Mouse (Mus musculus): Measurements from ENCODE around the gene Ctnna3.

Ctnna3 gene

DNA sequence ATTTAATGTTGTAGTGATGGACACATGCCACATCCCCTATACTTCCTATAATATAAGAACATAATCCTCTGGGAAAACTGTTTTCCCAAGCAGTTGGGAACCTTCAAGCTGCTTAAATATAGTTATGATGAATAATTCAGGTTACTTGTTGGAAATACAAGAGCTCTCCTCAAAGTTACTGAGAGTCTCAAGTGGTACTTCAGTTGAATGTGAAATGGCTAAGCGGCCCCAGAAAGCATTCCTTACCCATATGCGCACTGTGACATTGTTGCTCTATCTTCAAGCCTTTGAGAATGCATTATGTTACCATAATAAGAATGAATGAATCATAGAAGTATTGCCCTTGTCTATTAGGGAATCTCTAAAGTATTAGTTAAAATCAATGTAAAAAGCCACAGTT is 542.4 kb downstream of the Ctnna3 start:
- 79% methylated on average over 2 of the region's 2 CpGs for whole genome bisulfite sequencing

DNA sequence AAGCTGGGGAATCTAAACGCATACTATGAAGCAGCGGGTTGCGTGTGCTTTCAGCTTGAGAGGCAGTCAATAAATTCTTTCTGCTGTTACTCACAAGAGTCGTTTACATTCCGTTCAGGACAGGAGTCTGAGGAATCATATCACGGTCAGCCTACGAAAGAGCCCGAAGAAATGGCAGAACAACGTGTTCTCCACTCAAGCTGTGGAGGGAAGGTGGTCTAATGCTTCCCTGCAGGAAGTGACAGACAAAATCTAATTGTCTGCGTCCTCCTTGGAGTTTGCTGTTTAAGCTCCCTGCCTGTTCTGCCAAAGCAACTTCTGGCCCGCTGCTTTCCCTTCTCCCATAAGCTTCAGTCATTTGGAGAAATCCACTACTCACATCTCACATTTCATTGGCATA is 548.2 kb downstream of the Ctnna3 start:
- WGBS, result 29% methylated on average over 11 of the region's 11 CpGs

DNA sequence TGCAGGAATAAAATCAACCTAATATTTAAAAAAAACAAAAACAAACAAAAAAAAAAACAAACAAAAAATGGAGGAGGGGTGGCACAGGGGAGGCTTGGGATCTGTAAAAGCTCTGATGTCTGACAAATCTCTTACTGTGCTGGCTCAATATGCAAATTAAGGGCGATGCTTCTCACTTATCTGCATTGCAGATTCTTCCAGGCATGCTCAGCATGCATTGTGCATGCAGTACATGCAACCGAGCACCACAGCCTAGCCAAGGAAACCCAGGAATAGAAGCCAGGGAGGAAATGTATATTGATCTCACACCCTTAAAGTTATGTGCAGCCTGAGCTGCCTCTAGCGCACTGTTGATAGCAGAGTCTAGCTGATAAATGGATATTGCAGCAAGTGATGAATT is 548.6 kb downstream of the Ctnna3 start:
- WGBS, result 28% methylated on average over 3 of the region's 3 CpGs

DNA sequence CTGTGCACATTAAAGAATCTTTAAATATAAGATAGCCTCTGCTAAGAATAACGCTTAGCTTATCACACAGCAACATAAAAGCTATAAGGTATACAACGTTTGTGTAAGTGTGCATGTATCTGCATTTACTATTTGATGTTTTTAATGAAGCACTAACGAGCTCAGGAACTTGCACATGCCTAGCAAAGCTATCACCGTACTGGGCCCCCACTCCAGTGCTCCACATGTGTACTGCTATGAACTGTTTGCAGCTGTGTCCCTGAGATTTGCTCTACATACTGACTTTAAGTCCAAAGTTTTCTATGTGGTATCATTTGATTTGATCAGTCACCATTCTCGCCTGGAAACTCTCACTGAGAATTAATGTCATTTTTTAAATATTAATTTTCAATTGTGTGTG is 549.1 kb downstream of the Ctnna3 start:
- 66% methylated on average over 5 of the region's 5 CpGs for WGBS

DNA sequence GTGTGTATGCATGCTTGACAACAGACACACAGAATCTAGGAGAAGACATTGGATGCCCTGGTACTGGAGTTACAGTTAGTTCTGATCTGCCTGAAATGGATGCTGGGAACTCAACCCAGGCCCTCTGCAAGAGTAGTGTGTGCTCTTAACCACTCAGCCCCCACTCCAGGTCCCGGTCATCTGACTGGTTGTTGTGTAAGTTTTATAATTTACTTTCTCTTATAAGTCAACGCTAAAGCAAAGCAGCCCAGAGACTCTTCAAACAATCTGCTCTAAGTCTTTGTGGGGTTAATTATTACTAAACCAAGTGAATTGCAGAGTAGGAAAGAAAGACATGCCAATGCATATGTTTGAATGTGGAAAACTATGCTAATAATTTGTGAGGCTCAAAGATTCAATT is 549.5 kb downstream of the Ctnna3 start:
- 93% methylated on average over 2 of the region's 2 CpGs for WGBS

DNA sequence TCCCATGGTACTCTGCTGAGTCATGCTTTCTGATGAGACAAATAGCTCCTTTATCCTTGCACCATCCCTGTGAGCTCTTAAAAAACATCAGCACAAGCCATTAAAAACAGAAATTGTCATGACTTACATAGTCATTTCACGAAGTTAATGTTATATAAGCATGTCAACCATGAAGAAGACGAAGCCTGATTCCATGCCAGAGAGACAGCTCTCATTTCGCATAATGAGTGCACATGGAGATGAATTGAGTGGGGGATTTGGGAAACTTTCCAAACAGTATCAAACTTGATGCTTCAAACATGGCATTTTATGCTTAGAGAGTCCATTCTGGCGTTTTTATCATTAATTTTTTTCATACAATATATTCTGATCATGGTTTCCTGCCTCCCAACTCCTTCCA is 555.7 kb downstream of the Ctnna3 start:
- WGBS, result 36% methylated on average over 4 of the region's 4 CpGs

DNA sequence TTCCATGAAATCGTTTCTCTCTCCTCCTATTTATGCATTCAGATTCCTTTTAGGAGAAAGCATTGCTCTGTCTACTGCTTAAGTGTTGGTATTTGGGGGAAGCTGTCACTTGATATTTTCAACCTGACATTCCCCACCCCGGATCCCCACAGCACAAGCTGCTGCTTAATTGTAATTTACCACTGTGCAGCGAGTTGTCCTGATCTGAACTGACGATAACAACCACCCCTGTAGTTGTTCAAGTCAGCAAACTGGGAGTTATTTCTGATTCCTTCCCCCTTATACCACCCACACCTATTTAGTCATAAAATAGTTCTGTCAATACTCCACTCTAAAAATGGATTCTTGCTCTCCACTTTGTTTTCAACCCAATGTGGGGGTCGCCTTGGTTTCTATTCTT is 564.4 kb downstream of the Ctnna3 start:
- WGBS, result 55% methylated on average over 5 of the region's 5 CpGs

DNA sequence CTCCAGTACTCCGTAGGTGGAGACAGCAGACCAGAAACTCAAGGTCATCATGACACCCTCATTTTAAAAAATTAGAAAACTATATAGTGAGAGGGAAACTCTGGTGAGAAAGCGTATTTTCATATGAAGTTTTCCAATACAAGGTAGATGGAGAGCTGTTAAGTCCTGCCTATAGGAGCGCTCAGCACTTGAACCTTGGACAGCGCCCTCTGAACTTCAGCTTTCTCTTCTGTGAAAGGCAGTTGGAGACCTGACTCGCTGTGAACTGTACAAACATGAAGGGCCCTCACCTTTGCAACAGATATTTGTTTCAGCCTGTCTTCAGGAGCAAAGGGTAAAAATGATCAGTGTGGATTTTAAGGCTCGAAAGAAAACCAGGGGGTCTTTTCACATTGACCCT is 571.6 kb downstream of the Ctnna3 start:
- 84% methylated on average over 6 of the region's 6 CpGs for WGBS

DNA sequence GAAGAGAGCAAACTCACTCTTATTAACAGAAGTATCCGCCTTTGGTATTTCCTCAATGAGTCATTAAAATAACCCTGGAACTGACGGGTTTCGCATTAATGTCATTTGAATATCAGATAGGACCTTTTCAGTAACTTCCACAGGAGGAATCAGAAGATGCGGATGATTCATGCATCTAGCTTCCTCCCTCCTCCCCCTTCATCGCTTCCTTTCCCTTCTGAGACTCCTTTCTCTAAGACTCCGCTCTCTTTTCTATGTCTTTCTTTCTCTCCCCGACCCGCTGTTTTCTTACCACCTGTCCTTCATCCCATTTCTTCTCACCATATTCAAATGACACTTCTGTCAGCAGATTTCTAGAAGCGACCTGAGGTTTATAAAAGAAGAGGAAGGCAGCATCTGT is 572.1 kb downstream of the Ctnna3 start:
- WGBS, result 51% methylated on average over 9 of the region's 9 CpGs

DNA sequence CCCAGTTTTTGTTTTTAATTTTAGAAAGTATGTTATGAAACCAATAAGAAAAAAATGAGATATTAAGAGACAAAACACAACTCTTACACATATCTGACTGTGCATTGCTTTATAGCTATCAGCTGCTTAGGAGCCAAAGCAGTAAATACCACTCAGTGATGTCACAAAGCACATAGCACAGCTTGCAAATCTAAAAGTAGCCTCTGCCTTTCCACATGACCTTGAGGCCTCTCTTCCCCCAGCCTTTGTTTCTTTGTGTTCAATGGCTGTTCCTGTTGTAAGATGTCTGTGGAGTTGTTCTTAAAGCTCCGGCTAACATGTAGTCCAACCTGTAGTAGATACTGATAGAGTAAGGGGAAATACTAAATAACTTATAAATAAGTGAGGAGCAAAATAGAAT is 590.4 kb downstream of the Ctnna3 start:
- 82% methylated on average over 1 of the region's 1 CpGs for WGBS

DNA sequence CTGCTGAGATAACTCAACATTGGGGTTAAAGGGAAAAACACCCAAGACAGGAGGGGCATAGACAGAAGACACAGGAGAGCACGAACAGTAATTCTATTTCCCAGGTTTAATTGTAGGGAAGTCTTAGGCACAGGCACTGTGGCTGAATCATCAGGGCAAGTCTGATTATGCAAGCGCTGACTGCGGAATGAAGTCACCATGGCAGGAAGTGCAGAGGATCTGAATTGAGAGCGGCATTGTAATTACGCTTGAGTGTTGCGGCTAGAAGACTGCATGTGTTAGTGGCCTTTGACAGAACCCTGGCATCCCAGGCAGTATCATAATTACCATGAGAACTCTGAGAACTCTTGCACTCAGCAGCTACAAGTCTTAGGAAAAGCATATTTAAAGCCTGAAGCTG is 593.4 kb downstream of the Ctnna3 start:
- WGBS, result 43% methylated on average over 6 of the region's 6 CpGs

DNA sequence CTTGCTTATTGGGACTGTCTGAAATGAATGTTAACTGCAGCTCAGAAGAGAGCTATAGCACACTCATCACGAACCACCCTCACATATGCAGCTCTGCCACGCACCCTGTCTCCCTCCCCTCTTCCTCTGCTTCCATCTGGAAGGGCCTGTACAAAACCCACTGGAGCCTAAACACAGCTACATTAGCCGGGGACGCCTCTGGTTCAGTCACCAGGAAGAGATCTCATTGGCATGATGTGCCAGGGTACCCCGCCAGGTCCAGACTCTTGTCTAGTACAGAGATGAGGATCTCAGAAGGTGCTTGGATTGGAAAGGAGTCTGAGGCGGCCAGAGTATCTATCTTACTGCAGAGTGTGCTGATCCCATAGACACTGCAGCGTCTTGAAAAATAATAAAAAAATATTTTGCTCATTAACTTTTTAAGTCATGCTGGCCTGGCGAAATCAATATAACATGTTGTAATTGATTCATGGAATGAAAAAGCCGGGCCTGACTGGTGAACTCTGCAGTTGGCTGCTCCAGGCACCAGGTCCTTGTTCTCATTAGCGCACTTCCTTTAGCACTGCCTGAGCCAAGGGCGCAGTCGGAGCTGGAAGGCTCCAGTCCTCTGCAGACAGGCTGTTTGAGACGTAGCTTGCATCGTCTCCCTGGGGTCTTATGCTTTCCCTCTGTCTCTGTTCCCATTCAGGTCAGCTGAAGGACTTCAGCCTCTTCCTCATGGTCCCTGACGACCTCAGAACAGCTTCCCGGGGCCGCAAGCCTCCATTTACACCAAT is 610.0 kb downstream of the Ctnna3 start:
- WGBS, result 51% methylated on average over 17 of the region's 17 CpGs

DNA sequence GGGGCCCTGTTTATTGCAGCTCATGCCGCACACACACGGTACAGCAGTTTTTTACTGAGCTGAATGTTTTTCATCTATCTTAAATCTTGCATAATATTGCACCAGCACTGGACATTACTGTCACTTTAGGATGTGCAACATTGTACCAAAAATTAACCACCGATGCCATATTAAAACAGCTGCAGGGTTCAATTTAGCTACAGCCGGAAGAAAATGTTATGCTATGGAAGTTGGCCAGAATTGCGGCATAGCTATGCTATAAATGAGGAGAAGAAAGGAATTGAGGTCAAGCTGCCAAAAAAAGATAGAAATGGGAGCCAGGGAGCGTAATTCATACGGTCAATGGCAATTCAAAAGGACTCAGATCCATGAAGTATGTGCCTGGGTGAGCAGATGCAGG is 611.3 kb downstream of the Ctnna3 start:
- 47% methylated on average over 7 of the region's 7 CpGs for WGBS

DNA sequence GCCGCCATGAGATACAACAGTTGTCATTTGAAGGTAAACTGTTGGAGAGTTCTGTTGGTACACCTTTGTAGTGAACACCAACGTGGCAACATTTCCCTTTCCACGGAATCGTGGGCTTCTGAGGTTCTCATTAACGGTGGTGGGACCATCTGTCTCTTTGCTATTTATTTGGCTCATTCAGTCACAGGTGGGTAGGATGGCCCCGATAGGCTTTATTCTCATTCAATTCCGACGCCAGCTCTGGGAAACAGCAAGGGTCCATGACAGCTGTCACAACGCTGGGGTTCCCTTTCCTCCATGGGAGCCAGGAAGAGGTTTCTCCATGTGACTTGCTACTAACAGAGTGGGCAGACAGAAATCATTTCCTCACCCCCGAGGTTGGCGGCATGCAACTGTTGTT is 612.0 kb downstream of the Ctnna3 start:
- WGBS, result 61% methylated on average over 11 of the region's 11 CpGs

DNA sequence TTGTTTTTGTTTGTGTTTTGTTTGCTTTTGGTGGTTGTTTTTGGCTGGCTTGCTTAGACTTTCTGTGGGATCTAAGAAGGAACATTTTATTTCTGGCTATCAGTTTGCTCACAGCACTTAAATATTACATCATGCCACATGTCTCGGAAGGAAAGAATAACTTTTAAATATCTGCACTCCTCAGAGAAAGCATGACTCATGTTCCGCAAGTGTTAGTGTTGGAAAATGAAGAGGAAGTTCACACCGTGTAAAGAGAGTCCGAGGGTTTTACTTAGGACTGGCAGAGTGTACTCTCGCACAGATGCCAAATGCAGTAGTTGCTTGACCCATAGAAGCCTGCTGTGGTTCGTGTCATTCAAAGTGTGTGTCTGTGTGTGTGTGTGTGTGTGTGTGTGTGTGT is 619.3 kb downstream of the Ctnna3 start:
- 41% methylated on average over 6 of the region's 6 CpGs for WGBS

DNA sequence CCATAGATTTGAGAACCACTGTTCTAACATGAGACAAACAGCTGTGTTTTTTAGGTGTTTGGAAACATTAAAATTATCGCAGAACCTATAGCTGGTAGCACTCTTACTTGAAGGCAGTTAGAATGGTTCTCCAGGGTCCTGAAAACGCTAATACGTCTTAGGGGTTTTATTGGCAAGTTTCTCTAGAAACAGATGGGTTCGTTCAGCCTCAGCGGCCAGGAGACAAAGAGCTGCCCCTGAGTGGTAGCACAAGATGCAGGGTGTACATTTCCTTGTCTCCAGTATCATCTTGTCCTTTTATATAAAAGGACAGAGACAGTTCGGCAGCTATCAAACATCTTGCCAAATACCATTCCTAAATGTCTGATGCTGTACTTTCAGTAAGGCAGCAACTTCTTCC is 620.0 kb downstream of the Ctnna3 start:
- 76% methylated on average over 6 of the region's 6 CpGs for WGBS

DNA sequence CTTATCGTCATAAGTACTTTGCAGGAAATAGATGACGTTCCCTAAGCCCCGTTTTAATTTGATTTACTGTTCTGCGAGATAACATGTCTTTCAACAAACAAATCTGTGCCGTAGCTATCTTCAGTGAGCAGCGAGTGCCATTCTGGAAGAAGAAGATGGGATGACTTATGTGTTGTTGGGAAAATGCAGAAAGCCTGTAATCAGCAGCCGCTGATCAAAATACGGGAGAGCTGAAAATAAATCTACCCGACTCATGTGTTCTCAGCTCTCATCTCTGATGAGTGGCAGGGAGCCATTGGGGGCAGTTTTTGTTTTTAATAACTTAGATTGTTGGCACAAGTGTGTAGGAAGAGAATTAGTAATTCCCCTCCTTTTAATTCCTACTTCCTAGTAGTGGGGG is 633.8 kb downstream of the Ctnna3 start:
- WGBS, result 67% methylated on average over 9 of the region's 9 CpGs

DNA sequence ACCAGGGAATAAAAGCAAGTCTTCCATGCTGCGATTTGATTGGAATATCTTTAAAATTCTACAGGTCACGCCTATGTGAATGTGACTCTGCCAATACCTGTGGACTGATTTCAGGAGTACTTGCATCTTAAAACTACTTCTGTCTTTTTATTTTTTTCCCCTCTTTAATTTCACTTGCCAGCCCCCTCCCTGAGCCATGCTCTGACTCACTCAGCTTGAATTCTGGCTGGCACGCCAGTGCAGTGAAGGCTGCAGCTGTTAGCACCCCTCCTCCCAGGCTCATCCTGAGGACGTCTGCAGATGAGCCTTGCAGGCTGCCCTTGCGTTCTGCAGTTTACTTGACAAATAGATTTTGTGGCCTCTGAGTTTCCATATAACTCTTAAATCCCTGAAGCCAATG is 646.0 kb downstream of the Ctnna3 start:
- 20% methylated on average over 5 of the region's 5 CpGs for WGBS

DNA sequence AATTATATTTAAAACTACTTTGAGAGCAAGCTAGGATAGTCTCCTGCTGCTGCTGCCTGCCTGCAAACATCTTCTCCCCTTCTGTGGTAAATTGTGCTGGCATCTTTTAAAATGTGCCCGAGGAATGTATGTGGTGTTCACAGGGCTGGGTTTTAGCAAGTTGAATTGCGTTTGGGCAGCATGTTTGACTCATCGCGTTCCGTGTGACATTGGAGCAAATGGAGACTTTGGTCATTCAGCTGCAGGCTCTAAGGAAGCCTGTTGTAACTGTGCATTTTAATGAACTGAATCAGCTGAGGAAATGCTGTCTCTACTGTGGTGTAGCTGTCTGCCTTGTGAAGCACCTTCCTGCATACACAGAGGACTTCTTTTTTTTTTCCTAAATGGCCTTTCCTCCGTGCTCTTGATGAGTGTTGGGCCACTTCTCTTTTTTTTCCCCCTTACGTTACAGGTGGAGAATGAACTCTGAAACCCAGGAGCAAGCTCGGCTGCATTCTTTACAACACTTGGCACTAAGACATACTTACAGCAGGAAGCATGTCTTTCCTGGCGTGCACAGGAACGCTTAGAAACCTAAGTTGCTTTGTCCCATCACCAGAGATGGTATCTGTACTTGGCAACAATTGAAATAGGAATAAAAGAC is 646.6 kb downstream of the Ctnna3 start:
- WGBS, result 22% methylated on average over 10 of the region's 10 CpGs

DNA sequence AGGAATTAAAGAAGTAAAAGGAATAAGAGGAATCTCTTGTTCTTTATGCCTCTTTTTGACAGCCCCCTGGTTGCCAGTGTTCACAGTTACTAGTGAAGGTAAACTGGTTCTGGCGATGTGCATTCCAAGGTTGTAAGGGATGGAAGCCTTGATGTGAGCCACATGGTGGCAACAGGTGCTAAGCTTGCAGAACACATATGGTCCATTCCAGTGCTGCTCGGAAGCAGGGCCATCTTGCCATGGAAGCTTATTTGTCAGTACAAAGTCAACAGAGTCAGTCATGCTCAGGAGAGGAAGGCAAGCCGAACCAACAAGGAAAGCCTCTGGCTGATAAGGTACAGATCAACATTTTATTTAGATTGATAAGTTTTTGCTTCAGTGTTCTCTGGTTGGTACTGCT is 652.4 kb downstream of the Ctnna3 start:
- 85% methylated on average over 3 of the region's 3 CpGs for WGBS

DNA sequence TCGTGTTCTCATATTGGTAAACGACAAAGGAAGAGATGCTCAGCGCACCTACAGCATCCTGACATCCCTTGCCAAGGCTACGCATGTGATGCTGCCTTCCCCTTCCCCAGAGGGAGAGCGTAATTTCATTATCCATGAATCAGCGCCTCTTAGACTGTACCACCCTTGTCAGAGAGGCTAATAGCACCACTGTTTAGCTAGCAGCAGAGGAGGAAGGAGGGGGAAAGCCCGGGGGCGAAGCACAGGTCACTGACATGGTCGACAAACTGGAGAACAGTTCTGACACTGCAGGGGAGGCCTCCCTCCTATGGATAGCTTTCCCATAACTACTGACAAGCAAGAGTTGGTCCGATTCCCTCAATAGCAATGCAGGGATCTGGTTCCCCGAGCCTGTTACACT is 653.9 kb downstream of the Ctnna3 start:
- 21% methylated on average over 11 of the region's 11 CpGs for WGBS

DNA sequence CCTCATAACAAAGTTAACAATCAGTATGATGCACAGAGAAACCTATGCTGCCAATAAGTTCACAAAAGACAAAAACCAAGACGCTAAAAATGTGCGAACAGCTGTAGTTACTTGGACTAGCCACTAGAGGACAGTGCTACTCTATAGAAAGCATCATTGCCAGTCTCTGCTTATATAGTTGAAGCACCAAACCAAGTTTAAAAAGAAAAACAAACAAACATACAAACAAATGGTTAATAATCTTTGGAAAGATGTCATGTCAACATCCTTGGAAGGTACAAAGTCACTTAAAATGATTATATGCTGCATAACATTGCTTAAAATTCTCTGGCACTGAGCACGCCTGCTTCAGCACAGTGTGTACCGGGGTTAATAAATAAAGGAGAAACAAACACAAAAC is 654.6 kb downstream of the Ctnna3 start:
- WGBS, result 24% methylated on average over 4 of the region's 4 CpGs

DNA sequence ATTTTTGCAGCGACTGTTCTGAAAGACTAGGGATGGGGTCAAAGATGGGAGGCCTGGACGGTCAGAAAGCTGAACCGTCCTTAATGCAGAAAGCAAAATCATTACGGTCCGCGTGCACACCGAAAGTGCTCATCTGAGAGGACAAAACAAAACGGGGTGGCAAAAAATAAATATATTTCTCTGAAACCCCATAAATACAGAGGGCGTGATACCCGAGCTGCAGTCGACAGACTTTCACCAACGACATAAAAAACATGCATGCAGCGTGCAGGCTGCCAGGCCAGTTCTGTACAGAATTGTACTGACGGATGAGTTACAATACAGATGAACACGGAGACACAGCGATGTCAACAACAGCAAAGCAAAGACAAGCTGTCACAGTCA is 656.3 kb downstream of the Ctnna3 start:
- 39% methylated on average over 16 of the region's 16 CpGs for WGBS
